Mouse (Mus musculus): Measurements from ENCODE around the gene Ddx54. TPM values are rescaled to one million over a fixed set of nuclear protein-coding genes. Genes with fewer than 3 reads are reported as not detected.
A peak's percentile ranks its signal among the peaks of the same experiment; 100 is the strongest.

Gene Ddx54
- polyA plus RNA-seq, 1 experiment from 2014 or later: 53.1 TPM

- Histone ChIP-seq H3K9ac (no peak overlapping the region), H3K4me2 (replicated peaks) (0 out of 2 replicates have a peak overlapping the region, but pooled peaks have one; percentile 22), H3K27ac (no peak overlapping the region), H3K9me3 (no peaks in the 10 kb centered on the region), H3K4me1 (peaks cover 3% of the 10 kb centered on the region), H3K4me3 (no peak overlapping the region), H3K36me3 (no peaks in the 10 kb centered on the region), H3K27me3 (peaks cover 6% of the 10 kb centered on the region)
- 35% methylated on average over 21 of the region's 21 CpGs for WGBS
- 0 out of 2 replicates have a peak, but pooled peaks have one; percentile 12 for ATAC-seq (ENCODE audit: insufficient number of reproducible peaks, insufficient read depth, low FRiP score, low TSS enrichment)
Observed at GRCm38 (mm10) chr5:120674229-120675145, 61.9 kb downstream of the Ddx54 start.

DNA sequence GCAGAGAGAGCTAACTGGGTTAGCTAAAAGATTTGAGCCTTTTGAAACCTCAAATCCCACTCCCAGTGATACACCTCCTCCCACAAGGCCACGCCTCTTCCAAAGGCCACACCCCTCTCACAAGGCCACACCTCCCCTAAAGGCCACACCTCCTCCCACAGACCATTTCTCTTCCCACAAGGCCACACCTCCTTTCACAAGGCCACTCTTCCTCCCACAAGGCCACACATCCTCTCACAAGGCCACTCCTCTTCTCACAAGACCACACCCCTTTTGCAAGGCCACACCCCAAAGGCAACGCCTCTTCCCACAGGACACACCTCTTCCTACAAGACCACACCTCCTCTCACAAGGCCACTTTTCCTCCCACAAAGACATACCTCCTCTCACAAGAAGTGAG lies 65.0 kb downstream of the Ddx54 start:
- Histone ChIP-seq H3K4me1 (peaks cover 11% of the 10 kb centered on the region), H3K4me2 (replicated peaks) (no peak overlapping the region), H3K27me3 (peaks cover 22% of the 10 kb centered on the region), H3K9me3 (no peaks in the 10 kb centered on the region), H3K27ac (no peak overlapping the region), H3K36me3 (no peaks in the 10 kb centered on the region), H3K9ac (no peak overlapping the region), H3K4me3 (no peak overlapping the region)
- ATAC-seq (ENCODE audit: insufficient number of reproducible peaks, insufficient read depth, low FRiP score, low TSS enrichment): no peak
- WGBS: 36% methylated on average over 2 of the region's 2 CpGs

Other genes with a start within 250 kb of the Ddx54 start
- gene Lhx5, start 181.0 kb upstream of the Ddx54 start, polyA plus RNA-seq (2016; fragmentation: Nextera tagmentation; extraction: Ambion mirVana): 0.96 and 1.9 TPM in 2 replicates
- gene Sdsl, start 139.9 kb upstream of the Ddx54 start, polyA plus RNA-seq (2016; fragmentation: Nextera tagmentation; extraction: Ambion mirVana): 3.5 and 4.4 TPM in 2 replicates
- not detected in 2 replicates for gene Sds, start 136.2 kb upstream of the Ddx54 start, polyA plus RNA-seq (2016; fragmentation: Nextera tagmentation; extraction: Ambion mirVana)
- gene Plbd2, start 109.1 kb upstream of the Ddx54 start, polyA plus RNA-seq (2016; fragmentation: Nextera tagmentation; extraction: Ambion mirVana): 52.4 and 52.5 TPM in 2 replicates
- gene Slc8b1, start 101.6 kb upstream of the Ddx54 start, polyA plus RNA-seq (2016; fragmentation: Nextera tagmentation; extraction: Ambion mirVana): 5.4 and 6.4 TPM in 2 replicates
- 17.4 and 18.9 TPM in 2 replicates for gene Tpcn1, start 24.1 kb upstream of the Ddx54 start, polyA plus RNA-seq (2016; fragmentation: Nextera tagmentation; extraction: Ambion mirVana)
- 0.65 and 0.70 TPM in 2 replicates for gene Iqcd, start 23.7 kb upstream of the Ddx54 start, polyA plus RNA-seq (2016; fragmentation: Nextera tagmentation; extraction: Ambion mirVana)
- gene Rita1, start 150 bp upstream of the Ddx54 start, polyA plus RNA-seq (2016; fragmentation: Nextera tagmentation; extraction: Ambion mirVana): 16.7 and 17.5 TPM in 2 replicates
- not detected in 2 replicates for gene Cfap73, start 21.5 kb downstream of the Ddx54 start, polyA plus RNA-seq (2016; fragmentation: Nextera tagmentation; extraction: Ambion mirVana)
- 0.18 and 0.26 TPM in 2 replicates for gene Rasal1, start 36.1 kb downstream of the Ddx54 start, polyA plus RNA-seq (2016; fragmentation: Nextera tagmentation; extraction: Ambion mirVana)
- 8.9 and 9.1 TPM in 2 replicates for gene Dtx1, start 99.2 kb downstream of the Ddx54 start, polyA plus RNA-seq (2016; fragmentation: Nextera tagmentation; extraction: Ambion mirVana)
- gene Oas2, start 137.1 kb downstream of the Ddx54 start, polyA plus RNA-seq (2016; fragmentation: Nextera tagmentation; extraction: Ambion mirVana): 0.18 and 0.26 TPM in 2 replicates
- gene Oas3, start 164.9 kb downstream of the Ddx54 start, polyA plus RNA-seq (2016; fragmentation: Nextera tagmentation; extraction: Ambion mirVana): 0.08 TPM in 1 of 2 replicates, not detected in the other
- not detected in 2 replicates for gene Oas1e, start 182.8 kb downstream of the Ddx54 start, polyA plus RNA-seq (2016; fragmentation: Nextera tagmentation; extraction: Ambion mirVana)
- gene Oas1c, start 199.8 kb downstream of the Ddx54 start, polyA plus RNA-seq (2016; fragmentation: Nextera tagmentation; extraction: Ambion mirVana): 0.22 and 0.45 TPM in 2 replicates
- gene Oas1f, start 234.6 kb downstream of the Ddx54 start, polyA plus RNA-seq (2016; fragmentation: Nextera tagmentation; extraction: Ambion mirVana): not detected in 2 replicates
- gene Oas1h, start 248.7 kb downstream of the Ddx54 start, polyA plus RNA-seq (2016; fragmentation: Nextera tagmentation; extraction: Ambion mirVana): not detected in 2 replicates